Mouse (Mus musculus) gastrocnemius, postnatal 36 days (tissue): Measurements from ENCODE around the gene Uhrf1bp1. TPM values are rescaled to one million over a fixed set of nuclear protein-coding genes. Genes with fewer than 3 reads are reported as not detected.
A peak's percentile ranks its signal among the peaks of the same experiment; 100 is the strongest.

ENCODE experiments used
- DNase-seq, 2 experiments: peaks; one replicate each; pipeline ENCODE4 v3.0.0; 2022
- intact Hi-C: fragments of 180-260 bp; cut with DNase I; formaldehyde crosslinking; loops from one replicate; pipeline ENCODE4 v1.15.1; 2025
- total RNA-seq, 2 experiments: library from RNA; stranded (reverse); gene quantifications; 2 replicates each; pipeline ENCODE4 v1.2.3; 2021

The Uhrf1bp1 gene
- total RNA-seq, 2 experiments from 2014 or later, result 17.0 to 26.8 TPM

DNA sequence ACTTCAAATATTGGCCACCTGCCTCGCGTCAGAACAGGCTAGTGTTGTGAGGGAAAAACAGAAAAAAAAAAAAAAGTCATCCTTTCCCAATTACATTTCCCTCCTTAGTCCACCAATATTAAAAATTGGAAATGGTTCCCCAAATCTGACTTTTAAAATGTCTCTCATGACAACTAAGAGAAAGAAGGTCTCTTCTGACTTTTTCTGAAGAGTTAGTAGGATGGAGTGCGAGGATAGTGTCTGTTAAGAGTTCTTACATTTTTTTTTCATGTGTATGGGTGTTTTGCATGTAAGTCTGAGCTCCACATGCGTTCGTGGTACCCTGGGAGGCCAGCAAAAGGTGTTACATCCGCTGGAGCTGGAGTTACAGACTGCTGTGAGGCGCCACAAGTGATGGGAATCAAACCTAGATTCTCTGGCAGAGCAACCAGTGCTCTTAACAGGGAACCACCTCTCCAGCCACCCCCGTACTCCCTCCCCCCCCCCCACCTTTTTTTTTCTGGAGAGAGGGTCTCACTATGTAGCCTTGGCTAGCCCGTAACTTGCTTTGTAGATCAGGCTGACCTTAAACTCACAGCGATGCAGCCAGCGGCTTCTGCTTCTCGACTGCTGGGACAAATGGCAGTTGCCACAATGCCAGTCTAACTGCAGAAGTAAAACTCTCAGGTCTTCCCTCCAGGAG, 52.1 kb downstream of the Uhrf1bp1 start:
- no peak for DNase-seq
- intact Hi-C loops, result loop anchor here (2.0 kb wide), 1 partner anchor 170 kb away; no protein-coding TSS in a partner anchor

DNA sequence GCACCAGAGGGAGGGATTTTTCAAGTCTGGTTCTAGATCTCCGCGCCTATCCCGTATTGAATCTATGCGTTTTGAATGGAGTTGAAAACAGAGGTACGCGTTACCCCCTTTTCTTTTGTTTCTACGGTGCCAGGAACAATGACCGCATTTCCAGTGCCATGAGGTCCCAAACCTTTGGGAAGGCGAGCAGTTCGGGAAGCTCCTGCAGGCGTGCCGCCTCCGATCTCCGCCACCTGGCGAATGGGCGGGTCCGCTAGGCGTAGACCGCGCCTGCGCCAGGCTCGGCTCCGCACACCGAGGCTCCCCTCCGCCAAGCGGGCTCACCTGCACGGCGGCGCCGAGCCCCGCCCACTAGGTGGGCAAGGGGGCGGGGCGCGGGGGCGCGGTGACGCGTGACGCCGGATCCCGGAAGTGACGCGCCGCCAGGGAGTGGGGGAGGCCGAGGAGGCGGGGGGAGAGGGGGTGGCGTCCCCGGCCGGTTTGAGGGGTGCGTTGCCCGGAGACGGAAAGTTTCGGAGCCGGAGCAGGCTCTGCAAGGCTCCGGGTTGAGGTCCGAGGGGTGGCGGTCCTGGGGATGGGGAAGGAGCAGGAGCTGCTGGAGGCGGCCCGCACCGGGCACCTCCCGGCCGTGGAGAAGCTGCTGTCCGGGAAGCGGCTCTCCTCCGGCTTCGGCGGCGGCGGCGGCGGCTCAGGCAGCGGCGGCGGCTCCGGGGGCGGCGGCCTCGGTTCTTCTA, 52.8 kb downstream of the Uhrf1bp1 start, which contains the start of gene Anks1:
Gene Anks1, plus strand, starts transcription at position 419 of the 734 bp plus-strand sequence.
- DNase-seq, result peak; percentile 78 to 82
- intact Hi-C loops, result loop anchor here (2.0 kb wide), 1 partner anchor 170 kb away; no protein-coding TSS in a partner anchor

DNA sequence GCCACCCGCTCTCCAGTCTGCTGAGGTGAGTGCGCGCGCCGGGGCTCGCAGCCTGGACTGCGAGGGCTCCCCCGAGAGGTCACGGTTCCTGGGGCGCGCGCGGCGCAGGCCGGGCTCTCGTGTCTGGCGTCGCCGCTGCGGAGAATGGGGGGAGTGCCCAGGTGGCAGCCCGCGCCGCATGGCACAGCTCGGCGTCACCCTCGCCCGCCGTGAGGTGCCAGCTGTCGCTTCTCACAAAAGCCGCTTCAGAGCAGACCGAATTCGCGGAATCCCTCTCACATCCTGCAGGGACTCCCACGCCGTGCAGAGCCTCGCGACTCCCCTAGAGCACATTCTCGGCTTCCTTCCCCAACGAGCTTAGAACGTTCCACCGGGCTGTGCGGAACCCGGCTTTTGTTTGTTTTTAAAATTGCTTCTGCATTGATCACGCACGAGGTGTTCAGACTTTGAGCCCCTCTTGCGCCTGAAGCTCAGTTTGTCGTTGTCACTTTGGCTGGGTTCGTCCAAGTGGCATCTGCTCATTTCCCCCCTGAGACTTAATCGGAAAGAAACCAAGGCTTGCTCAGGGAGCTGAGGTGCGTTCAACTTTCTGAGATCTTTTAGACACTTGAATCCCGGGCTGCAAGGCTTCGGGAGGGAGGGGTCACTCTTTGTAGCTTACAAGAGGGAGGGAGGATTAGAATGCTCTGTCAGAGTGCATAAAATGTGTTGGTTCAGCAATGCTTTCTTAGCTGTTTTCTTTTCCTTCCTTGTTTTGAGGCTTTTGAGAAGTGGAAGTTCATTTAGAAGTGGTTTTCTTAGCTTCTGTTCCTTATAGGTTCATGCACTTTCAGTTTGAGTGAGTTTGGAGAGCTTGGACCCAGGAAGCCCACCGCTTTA, 53.6 kb downstream of the Uhrf1bp1 start, which contains the start of gene Taf11:
Gene Taf11, minus strand, starts transcription at position 223 of the 879 bp plus-strand sequence.
- no peak for DNase-seq
- intact Hi-C loops, result loop anchor here (2.0 to 5.0 kb wide), 3 partner anchors 57 to 169 kb away; no protein-coding TSS in a partner anchor

DNA sequence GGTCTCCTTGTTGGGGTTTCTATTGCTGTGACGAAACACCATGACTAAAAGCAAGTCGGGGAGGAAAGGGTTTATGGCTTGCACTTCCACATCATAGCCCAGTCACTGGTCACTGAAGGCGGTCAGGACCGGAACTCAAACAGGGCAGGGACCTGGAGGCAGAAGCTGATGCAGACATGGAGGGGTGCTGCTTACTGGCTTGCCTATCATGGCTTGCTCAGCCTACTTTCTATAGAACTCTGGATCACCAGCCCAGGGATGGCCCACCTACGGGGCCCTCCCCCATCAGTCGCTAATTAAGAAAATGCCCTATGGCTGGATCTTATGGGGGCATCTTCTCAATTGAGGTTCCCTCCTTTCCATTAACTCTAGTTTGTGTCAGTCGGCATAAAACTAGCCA, 55.1 kb downstream of the Uhrf1bp1 start:
- no peak for DNase-seq
- intact Hi-C loops, result loop anchor here (5.0 kb wide), 2 partner anchors 56 to 71 kb away; no protein-coding TSS in a partner anchor

DNA sequence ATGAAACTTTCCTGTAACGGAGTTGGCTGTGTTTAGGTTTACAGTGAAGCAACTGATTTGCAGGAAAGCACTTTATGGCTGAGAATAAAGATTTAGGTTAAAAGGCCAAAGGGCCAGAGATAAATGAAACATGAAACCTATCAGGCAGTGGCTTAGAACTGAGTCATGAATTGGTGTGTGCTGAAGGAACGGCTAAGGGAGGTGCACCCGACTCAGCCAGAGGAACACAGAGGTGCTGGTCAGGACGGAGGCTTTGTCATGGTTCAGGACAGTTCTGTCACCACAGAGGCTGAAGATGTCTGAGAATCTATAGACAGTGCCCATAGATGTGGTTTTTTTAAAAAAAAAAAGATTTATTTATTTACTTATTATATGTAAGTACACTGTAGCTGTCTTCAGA, 58.5 kb downstream of the Uhrf1bp1 start:
- intact Hi-C loops, result loop anchor here (5.0 kb wide), 2 partner anchors 53 to 68 kb away; no protein-coding TSS in a partner anchor
- DNase-seq, result no peak

DNA sequence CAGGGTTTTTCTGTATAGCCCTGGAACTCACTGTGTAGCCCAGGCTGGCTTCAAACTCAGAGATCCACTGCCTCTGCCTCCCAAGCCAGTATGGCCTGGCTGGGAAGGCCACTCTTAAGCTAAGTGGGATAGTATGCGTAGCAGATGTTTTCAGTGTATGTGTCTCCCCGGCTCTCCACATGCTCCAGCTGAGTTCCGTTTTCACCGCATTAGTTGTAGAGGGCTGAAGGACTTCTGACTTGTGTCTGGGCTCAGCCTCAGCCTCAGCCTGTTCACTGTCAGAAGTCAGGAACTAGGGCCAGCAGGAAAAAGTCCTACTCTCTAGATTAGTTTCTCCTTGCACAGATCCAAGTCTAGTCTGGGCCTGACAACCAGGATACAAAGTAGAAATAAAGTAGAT, 60.1 kb downstream of the Uhrf1bp1 start:
- intact Hi-C loops, result no loop called here
- DNase-seq, result no peak

DNA sequence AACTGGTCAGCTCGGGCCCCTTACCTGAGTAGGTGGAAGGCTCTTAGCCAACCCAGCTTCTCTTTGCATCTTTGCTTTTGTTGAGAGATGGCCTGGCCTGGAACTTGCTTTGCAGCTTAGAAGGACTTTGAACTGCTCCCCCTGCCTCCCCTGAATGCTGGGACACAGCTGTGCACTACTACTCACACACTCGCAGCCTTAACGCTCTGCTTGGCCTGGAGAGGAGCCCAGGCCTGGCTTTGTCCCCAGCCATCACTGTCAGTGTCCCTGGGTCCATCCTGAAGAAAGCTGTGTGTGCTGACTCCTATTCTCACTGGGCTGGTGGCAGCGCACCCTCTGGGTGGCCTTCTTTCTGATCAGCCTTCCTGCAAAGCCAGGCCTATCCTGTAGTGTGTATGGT, 64.4 kb downstream of the Uhrf1bp1 start:
- intact Hi-C loops, result no loop called here
- no peak for DNase-seq

DNA sequence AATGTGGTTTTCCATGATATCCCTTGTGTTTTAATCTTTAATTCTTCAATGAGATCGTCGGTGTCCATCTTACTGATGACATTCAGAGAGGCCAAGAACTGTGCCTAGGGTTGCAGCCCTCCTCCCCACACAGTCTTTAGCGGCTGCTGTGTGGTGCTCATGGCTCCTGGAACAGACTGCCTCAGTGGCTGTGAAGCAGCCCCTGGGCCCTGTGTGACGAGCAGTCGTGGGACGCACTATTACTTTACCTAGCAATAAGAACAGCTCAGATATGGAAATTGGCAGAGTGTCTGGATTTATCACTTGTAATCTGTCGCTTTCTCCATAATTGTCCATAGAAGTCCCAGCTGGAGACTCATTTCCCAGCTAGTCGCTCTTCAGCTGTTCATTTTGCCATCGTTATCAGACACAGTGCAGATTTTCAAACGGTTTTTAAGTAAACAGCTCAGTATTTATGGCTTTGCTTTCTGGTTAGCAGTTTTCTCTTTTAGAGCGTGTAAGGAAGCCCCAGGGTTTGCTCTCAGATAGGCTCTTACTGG, 66.0 kb downstream of the Uhrf1bp1 start:
- intact Hi-C loops, result no loop called here
- DNase-seq, result no peak

DNA sequence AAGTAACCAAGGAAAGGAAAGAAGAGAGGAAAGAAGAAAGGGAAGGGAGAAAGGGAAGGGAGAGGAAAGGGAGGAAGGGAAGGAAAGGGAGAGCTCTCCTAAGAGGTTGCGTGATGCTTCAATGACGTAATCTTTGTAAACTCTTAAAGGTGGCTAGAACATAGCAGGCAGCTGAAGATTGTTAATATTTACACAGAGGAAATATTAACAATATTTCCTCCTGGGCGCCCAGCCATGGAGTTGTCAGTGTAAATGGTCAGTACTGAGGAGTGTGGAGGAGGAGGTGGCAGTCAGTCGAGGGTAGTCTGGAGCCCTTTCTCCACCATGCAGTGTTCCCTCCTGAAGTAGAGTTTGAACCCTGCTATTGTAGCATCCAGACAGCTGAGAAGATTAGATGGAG, 68.8 kb downstream of the Uhrf1bp1 start:
- DNase-seq, result no peak
- intact Hi-C loops, result no loop called here

DNA sequence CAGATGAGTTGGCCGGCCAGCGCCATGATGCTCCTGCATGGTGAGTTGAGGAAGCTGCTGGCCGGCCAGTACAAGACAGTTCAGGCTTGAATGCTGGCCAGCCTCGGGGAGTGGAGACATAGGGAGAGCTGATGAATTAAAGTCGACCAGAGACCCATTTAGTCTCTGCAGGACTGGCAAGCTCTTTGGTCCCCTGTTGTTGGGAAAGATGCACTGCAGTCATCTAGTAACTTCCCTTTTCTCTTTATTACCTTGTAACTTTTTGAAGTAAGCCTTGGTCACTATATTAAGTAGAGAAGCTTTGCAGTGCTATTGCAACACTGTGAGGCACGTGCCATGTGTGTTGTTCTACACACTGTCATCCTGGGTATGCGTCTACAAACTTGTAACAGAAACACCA, 69.3 kb downstream of the Uhrf1bp1 start:
- no peak for DNase-seq
- intact Hi-C loops, result no loop called here

DNA sequence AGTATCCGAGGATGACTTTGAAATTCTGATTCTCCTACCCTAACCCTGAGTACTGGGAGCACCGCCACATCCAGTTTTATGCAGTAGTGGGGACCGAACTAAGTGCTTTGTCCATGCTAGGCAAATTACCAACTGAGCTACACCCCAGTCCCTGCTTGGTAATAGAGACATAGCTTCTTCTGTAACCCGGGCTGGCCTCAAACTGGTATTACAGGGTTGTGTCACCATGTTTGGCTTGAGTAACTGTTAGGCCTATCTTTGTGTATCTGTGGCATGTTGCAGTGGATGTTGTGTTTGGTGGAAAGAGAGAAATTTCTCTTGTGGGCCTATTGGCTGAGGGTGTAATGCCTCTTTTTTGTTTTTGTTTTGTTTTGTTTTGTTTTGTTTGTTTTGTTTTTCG, 74.0 kb downstream of the Uhrf1bp1 start:
- no peak for DNase-seq
- intact Hi-C loops, result no loop called here

DNA sequence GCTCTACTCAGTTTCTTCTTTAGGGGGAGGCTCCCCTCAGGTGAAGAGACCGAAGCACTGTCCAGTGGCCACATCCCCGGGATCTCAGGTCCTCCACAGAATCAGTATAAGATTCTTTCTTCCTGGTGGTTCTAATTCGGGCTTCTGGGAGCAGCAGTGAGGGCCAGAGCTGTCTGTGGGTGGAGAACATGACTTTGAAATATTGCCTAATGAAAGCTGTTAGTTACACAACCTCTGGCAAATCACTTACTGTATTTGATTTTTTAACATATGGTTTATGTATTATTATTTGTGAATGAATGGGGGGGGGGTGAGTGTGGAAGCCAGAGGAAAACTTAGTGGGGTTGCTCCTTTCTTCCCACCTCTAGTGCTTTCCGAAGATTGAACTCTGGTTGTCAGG, 75.6 kb downstream of the Uhrf1bp1 start:
- DNase-seq, result no peak
- intact Hi-C loops, result no loop called here

DNA sequence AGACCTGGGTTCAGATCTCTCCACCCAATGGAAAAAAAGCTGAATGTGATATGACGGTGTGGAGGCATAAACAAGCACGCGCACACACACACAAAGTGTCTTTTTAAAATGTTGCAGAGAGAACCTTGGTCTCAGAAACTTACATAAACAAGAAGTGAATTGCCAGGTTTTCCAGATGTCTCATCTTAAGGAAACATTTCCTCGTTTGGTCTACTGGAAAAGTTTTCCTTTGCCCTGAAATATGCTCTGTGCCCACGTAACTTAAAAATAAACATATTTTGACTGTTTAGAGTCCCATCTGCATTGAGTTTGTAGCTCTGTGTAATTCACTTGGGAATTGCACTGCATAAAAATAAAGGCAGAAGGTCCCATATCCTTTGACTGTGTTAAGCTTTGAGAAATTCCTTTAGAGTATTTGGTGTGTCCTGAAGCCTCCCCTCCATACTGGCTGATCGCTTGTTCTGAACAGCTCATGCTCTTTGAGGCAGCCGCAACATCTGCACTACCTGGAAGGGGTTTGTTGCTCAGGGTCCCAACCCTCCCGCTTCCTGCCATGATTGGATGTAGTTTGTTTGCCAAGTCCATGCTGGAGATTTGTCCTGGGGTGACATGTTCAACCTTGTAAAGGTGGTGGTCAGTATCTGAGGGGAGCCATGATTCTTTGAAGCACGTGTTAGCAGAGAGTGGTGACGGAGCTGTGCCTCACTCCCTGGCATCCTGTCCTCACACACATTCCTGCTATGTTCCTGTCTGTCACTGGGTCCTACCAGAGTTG, 78.1 kb downstream of the Uhrf1bp1 start:
- no peak for DNase-seq
- intact Hi-C loops, result no loop called here

DNA sequence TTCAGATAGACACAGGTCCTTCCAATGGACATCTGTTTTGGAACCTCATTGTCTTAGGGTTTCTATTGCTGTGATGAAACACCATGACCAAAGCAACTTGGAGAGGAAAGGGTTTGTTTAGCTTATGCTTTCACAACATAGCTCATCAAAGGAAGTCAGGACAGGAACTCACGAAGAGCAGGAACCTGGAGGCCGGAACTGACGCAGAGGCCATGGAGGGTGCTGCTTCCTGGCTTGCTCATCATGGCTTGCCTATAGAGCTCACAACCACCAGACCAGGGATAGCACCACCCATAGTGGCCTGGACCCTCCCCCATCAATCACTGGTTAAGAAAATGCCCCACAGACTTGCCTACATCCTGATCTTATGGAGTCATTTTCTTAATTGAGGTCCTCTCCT, 78.8 kb downstream of the Uhrf1bp1 start:
- DNase-seq, result no peak
- intact Hi-C loops, result no loop called here

DNA sequence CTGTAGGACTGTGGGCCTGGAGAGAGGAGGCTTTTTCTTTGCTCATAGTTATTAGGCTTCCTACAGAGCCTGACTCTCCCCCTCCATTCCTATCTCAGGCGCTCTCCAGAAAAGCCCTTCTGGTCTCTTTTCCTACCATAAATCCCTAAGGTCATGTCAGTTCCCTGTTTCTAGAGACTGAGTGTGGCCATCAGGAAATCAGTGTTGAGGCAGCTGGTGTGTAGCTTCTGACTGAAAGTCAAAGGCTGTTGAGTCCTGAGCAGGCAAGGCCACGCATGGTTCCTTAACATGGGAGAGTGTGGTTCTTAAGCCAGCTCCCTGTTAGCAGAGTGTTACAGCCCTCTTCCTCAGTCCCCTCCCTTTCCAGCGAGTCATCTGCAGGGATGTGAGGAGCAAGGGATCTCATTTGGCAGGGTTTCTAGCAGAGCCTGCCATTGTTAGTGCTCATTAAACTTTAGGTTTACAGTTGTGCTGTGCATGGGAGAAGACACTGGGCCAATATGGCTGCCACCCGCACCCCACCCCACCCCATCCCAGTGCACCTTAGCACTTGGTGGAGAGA, 80.9 kb downstream of the Uhrf1bp1 start:
- intact Hi-C loops, result no loop called here
- no peak for DNase-seq

DNA sequence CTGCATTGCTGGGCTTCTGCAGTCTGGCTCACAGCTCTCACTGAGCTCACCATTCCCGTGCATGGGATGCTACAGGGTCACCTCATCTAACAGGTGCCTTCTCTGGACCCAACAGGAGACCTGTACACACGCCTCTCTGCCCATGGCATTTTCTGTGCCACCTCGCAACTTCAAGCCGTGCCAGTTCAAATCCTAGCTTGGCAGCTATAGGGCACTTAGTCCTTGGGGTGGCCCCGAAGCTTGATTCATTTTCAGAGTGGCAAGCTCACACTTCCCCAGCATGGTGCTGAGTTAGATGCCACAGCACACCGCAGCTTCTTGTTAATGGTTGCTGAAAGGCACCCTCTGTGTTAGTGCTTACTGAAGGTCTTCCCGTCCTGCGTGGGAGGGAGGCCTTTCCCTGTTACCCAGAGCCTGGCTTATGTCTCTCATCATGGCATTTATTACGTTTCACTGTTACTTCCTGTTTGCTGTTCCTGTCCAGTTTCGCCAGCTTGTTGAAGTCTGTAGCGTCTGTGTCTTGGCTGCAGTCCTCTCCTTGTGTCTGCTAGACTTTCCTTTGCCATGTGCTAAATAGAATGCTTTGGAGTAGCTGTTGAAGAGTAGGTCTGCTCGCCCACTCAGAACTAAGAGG, 82.0 kb downstream of the Uhrf1bp1 start:
- intact Hi-C loops, result no loop called here
- no peak for DNase-seq

DNA sequence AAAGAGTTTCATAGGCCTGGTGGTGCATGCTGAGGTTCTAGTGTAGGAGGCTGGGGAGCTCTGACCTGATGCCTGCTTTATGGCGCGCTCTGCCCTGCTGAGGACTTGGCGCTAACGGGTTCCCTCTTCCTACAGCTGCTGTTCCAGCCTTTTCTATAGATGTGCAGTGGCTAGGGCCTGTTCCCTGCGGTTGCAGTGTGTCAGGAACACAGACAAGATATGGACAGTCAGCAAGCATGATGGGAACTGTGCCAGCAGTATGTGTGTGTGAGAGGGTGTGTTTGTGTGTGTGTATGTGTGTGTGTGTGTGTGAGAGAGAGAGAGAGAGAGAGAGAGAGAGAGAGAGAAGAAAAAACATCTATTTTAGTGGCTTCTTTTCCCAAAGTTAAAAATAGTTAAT, 82.8 kb downstream of the Uhrf1bp1 start:
- DNase-seq, result no peak
- intact Hi-C loops, result no loop called here

DNA sequence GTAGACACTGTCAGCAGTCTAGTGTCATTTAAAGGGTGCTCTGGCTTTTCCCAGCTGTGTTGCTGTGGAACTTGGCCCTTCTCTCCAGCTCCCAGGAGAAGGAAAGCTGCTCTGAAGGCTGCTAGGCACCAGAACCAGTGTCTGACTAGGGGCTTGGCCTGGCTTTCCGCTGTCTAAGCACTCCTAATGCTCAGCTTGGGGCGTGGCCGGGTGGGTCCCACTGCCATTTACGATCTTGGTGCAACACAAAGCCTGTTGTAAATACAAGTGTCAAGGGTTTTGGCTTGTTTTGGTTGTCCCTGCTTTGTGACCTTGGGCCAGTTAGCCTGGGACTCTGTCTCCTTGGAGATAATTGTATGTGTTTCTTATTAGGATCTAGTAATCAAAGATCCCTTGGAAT, 84.1 kb downstream of the Uhrf1bp1 start:
- DNase-seq, result no peak
- intact Hi-C loops, result no loop called here

DNA sequence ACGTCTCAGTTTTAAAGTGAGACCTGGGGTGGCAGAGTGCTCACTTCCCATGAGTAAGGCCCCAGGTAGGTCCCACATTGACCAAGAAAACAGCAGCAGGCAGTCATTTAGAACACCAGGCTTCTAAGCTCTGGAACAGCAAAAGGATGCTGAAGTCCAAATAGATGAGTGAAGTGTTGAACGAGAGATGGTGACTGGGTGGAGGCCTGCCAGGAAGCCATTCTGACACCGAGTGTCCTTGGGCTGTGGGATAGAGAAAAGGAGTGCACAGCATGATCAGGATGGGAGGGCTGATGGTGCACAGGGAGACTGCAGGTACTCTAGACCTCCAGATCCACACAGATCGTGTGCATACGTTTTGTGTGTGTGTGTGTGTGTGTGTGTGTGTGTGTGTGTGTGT, 84.9 kb downstream of the Uhrf1bp1 start:
- intact Hi-C loops, result no loop called here
- no peak for DNase-seq
